Mouse (Mus musculus) thymus, postnatal 25 days (tissue): ENCODE data around the gene Hdgfl3.

Source experiments
- DNase-seq: peaks from one replicate; pipeline ENCODE4 v3.0.0; 2022

The Hdgfl3 gene

GRCm38 (mm10) chr7:81934267-81934745 is at the start of gene Hdgfl3:
Gene Hdgfl3, minus strand, starts transcription at chr7:81934473.
- peak; percentile 60 for DNase-seq

- no peak for DNase-seq
Observed at GRCm38 (mm10) chr7:81983651-81984050, 49.4 kb upstream of the Hdgfl3 start.

- no peak for DNase-seq
Observed at GRCm38 (mm10) chr7:81978304-81978703, 44.0 kb upstream of the Hdgfl3 start.

- no peak for DNase-seq
Observed at GRCm38 (mm10) chr7:81974616-81975015, 40.3 kb upstream of the Hdgfl3 start.

GRCm38 (mm10) chr7:81973939-81974338 is 39.7 kb upstream of the Hdgfl3 start:
- no peak for DNase-seq

GRCm38 (mm10) chr7:81973339-81973738 is 39.1 kb upstream of the Hdgfl3 start:
- no peak for DNase-seq

- no peak for DNase-seq
Observed at GRCm38 (mm10) chr7:81968975-81969374, 34.7 kb upstream of the Hdgfl3 start.

GRCm38 (mm10) chr7:81968451-81968850 is 34.2 kb upstream of the Hdgfl3 start:
- no peak for DNase-seq

GRCm38 (mm10) chr7:81966195-81966594 is 31.9 kb upstream of the Hdgfl3 start:
- no peak for DNase-seq

GRCm38 (mm10) chr7:81959704-81960103 is 25.4 kb upstream of the Hdgfl3 start:
- DNase-seq: no peak

GRCm38 (mm10) chr7:81954208-81954846 is 20.1 kb upstream of the Hdgfl3 start:
- DNase-seq: peak; percentile 51

GRCm38 (mm10) chr7:81950499-81950898 is 16.2 kb upstream of the Hdgfl3 start:
- no peak for DNase-seq

- no peak for DNase-seq
Observed at GRCm38 (mm10) chr7:81945398-81945797, 11.1 kb upstream of the Hdgfl3 start.

GRCm38 (mm10) chr7:81934806-81935205 is 533 bp upstream of the Hdgfl3 start:
- no peak for DNase-seq

GRCm38 (mm10) chr7:81933601-81934266 is 539 bp downstream of the Hdgfl3 start:
- peak; percentile 65 for DNase-seq

- DNase-seq: peak; percentile 17
Observed at GRCm38 (mm10) chr7:81933061-81933600, 1.1 kb downstream of the Hdgfl3 start.

GRCm38 (mm10) chr7:81932521-81933045 is 1.7 kb downstream of the Hdgfl3 start:
- no peak for DNase-seq

GRCm38 (mm10) chr7:81928998-81929397 is 5.3 kb downstream of the Hdgfl3 start:
- DNase-seq: peak; percentile 12

- DNase-seq: no peak
Observed at GRCm38 (mm10) chr7:81921379-81921952, 12.8 kb downstream of the Hdgfl3 start.

GRCm38 (mm10) chr7:81920314-81920713 is 14.0 kb downstream of the Hdgfl3 start:
- no peak for DNase-seq

GRCm38 (mm10) chr7:81918316-81918715 is 16.0 kb downstream of the Hdgfl3 start:
- DNase-seq: no peak

- no peak for DNase-seq
Observed at GRCm38 (mm10) chr7:81904926-81905325, 29.3 kb downstream of the Hdgfl3 start.

- DNase-seq: no peak
Observed at GRCm38 (mm10) chr7:81904094-81904493, 30.2 kb downstream of the Hdgfl3 start.

GRCm38 (mm10) chr7:81899361-81899760 is 34.9 kb downstream of the Hdgfl3 start:
- no peak for DNase-seq
